Mouse (Mus musculus): Measurements from ENCODE around the gene St5. TPM values are rescaled to one million over a fixed set of nuclear protein-coding genes. Genes with fewer than 3 reads are reported as not detected.

The St5 gene
- polyA plus RNA-seq, 1 experiment, result 44.8 TPM

DNA sequence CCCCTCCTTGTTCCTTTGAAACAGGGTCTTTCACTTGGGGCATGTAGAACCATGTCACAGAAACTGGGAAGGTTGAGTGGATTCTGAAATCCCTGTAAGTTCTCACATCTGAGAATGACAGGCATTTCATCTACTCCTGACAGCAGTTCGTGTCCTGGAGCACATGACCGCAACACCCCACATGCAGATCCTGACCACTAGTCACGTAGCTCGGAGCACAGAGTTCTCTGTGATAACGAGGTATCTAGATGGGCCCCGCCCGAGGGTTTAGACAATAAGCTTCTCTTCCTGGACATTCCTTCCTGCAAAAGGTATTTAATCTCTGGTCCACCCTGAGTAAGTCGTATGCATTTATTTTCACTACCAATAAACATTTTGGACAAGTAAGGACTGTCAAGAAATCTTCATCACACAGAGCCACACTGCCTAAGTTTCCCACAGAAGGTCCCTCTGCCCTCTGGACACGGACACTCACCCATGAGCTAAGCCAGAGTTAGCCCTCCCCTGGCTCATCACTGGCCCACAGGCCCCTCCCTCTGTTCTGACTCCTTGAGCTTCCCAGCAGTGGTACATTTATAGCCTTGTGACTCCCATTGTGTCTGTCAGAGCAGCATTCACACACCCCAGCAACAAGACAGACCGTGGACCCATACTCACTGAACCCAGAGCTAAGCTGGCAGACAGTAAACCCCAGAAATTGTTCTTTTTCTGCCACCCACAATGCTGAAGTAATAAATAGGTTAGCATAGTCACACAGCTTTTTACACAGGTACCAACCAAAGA, 54.4 kb downstream of the St5 start:
- no peak for DNase-seq
- no peak overlapping the region for H3K4me3 ChIP-seq (replicated peaks; ENCODE audit: insufficient read depth, low read depth, low read length)
- TF ChIP-seq CTCF (IDR thresholded peaks at IDR 0.05; ENCODE audit: borderline replicate concordance, insufficient read depth, low read depth, low read length) (no peak), POLR2A (IDR thresholded peaks at IDR 0.05; ENCODE audit: borderline replicate concordance, insufficient read depth, low read length) (no peak)
- 79% methylated on average over 10 of the region's 10 CpGs for WGBS
- H3K27me3 ChIP-seq (ENCODE audit: control insufficient read depth, insufficient read depth, low read length), result no peaks in the 10 kb centered on the region
- no peak overlapping the region for H3K27ac ChIP-seq (ENCODE audit: insufficient read depth, low read length)
- no peaks in the 10 kb centered on the region for H3K4me1 ChIP-seq (ENCODE audit: control insufficient read depth, insufficient read depth, low read length)

DNA sequence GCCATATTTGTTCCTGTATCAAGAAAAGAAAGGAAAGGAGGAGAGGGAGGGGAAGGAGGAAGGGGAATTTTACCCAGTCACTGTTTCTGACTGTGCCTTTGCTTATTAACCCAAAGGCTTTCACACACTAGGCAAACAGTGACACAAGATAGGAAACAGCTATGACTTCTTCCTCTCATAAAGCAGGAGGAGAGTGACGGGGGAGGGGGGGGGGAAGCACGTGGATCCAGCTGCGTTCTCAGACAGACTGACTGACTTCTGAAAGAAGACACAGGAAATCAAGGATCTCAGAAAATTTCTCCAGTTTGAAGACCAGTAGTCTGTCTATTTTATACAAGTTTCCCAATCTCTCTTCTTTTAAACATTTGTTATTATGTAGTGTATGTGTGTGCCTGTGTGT, 56.8 kb downstream of the St5 start:
- no peak overlapping the region for H3K4me3 ChIP-seq (replicated peaks; ENCODE audit: insufficient read depth, low read depth, low read length)
- no peak overlapping the region for H3K27ac ChIP-seq (ENCODE audit: insufficient read depth, low read length)
- no peaks in the 10 kb centered on the region for H3K27me3 ChIP-seq (ENCODE audit: control insufficient read depth, insufficient read depth, low read length)
- 62% methylated on average over 3 of the region's 3 CpGs for WGBS
- no peak for TF ChIP-seq POLR2A (IDR thresholded peaks at IDR 0.05; ENCODE audit: borderline replicate concordance, insufficient read depth, low read length)
- DNase-seq, result no peak
- H3K4me1 ChIP-seq (ENCODE audit: control insufficient read depth, insufficient read depth, low read length), result peaks cover under 1% of the 10 kb centered on the region; the same call in 1 of the 2 replicates

DNA sequence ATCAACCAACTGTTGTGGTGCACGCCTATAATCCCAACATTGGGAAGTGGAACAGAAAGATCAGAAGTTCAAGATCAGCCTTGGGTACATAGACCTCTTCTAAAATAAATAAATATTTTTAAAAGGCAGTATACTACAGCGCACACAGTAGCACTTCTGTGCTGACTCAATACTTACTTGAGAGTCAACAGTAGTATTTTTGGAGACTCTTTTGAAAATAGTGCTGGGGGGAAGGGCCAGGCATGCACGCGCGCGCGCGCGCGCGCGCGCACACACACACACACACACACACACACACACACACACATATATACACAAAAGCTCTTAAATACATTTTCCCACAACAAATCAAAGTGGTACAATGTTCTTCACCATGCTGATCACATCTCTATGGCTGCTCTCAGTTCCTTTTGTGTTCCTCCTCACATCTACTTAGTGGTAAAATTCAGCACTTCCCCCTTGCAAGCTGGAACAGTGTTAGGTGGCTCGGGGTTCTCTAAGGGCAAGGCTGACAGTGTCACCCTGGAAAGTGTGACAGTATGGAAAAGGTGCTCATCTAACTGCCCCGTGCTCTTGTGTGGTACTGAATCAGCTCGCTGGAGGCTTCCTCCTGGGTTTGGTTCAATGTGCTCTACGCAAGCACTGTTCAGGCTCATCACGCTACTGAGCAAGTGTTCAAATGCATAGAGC, 60.0 kb downstream of the St5 start:
- TF ChIP-seq CTCF (IDR thresholded peaks at IDR 0.05; ENCODE audit: borderline replicate concordance, insufficient read depth, low read depth, low read length) (no peak), POLR2A (IDR thresholded peaks at IDR 0.05; ENCODE audit: borderline replicate concordance, insufficient read depth, low read length) (no peak)
- no peak overlapping the region for H3K27ac ChIP-seq (ENCODE audit: insufficient read depth, low read length)
- no peaks in the 10 kb centered on the region for H3K27me3 ChIP-seq (ENCODE audit: control insufficient read depth, insufficient read depth, low read length)
- no peak overlapping the region for H3K4me3 ChIP-seq (replicated peaks; ENCODE audit: insufficient read depth, low read depth, low read length)
- H3K4me1 ChIP-seq (ENCODE audit: control insufficient read depth, insufficient read depth, low read length), result peaks cover 3% of the 10 kb centered on the region; the same call in 1 of the 2 replicates
- DNase-seq, result no peak
- 96% methylated on average over 18 of the region's 18 CpGs for WGBS

DNA sequence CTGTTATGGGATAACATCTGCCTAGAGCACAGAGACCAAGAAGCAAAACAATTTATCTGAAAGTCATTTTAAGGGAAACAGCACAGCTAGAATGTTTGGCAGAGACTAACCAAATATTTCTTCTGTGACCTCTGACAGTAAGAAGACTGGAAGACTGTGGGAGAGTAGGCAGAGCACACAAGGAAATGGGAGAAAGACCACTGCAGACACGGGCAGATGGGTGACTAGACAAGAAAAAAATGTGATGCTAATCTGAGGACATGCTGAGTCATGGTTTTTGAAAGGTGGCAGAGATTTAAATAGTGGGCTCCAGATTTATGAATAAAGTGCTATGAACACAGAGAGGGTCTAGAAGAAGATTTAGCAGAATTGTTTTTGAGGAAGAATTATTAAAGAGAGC, 61.4 kb downstream of the St5 start:
- Histone ChIP-seq H3K4me1 (ENCODE audit: control insufficient read depth, insufficient read depth, low read length) (peaks cover 3% of the 10 kb centered on the region; the same call in 1 of the 2 replicates), H3K4me3 (replicated peaks; ENCODE audit: insufficient read depth, low read depth, low read length) (no peak overlapping the region), H3K27me3 (ENCODE audit: control insufficient read depth, insufficient read depth, low read length) (no peaks in the 10 kb centered on the region), H3K27ac (ENCODE audit: insufficient read depth, low read length) (no peak overlapping the region)
- TF ChIP-seq CTCF (IDR thresholded peaks at IDR 0.05; ENCODE audit: borderline replicate concordance, insufficient read depth, low read depth, low read length) (no peak), POLR2A (IDR thresholded peaks at IDR 0.05; ENCODE audit: borderline replicate concordance, insufficient read depth, low read length) (no peak)
- DNase-seq, result no peak
- WGBS, result 48% methylated on average over 1 of the region's 1 CpGs

DNA sequence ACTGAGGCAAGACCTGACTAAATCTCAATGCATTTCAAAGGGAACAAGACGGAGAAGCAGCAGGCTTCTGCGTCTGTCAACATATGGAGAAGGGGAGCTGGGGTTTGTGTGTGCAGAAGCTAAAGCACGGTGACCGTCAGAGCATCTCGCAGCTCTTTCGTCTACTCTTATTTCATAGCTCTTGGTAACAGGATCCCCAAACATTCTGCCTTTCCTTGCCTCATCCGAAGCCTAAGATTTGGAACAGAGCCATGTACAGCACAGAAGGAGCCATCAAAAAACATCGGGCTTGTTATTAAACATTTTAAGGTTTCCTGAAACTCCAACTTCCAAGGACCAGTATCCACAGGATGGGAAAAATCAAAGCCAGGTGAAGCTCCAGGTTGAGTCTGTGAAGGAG, 62.3 kb downstream of the St5 start:
- H3K4me3 ChIP-seq (replicated peaks; ENCODE audit: insufficient read depth, low read depth, low read length), result no peak overlapping the region
- 70% methylated on average over 8 of the region's 8 CpGs for WGBS
- no peak for DNase-seq

DNA sequence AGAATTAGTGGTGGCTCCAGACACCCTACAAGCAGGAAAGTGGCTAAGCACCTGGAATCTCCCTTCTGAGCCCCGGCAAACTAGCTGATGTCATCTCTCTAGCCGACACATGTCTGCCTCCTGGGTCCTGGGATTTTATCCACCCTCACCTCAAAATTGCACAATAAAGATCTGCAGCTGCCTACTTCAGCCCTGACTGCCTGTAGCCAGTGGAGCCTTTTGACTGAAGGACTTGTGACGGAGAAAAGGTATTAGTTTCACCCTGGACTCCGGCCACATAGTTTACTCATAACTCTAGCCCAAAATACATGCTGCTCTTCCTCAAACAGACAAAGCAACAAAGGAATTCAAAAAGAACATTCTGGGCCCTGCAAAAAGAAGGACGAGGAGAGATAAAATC, 66.0 kb downstream of the St5 start:
- Histone ChIP-seq H3K4me3 (replicated peaks; ENCODE audit: insufficient read depth, low read depth, low read length) (no peak overlapping the region), H3K27me3 (ENCODE audit: control insufficient read depth, insufficient read depth, low read length) (no peaks in the 10 kb centered on the region), H3K4me1 (ENCODE audit: control insufficient read depth, insufficient read depth, low read length) (peaks cover 3% of the 10 kb centered on the region; the same call in 1 of the 2 replicates), H3K27ac (ENCODE audit: insufficient read depth, low read length) (no peak overlapping the region; the same call in 1 of the 2 replicates)
- TF ChIP-seq CTCF (IDR thresholded peaks at IDR 0.05; ENCODE audit: borderline replicate concordance, insufficient read depth, low read depth, low read length) (no peak), POLR2A (IDR thresholded peaks at IDR 0.05; ENCODE audit: borderline replicate concordance, insufficient read depth, low read length) (no peak)
- WGBS, result 82% methylated on average over 5 of the region's 5 CpGs
- DNase-seq, result no peak

More for the DNA sequence above, 62.3 kb downstream of the St5 start:
- Histone ChIP-seq H3K27ac (ENCODE audit: insufficient read depth, low read length) (no peak overlapping the region), H3K27me3 (ENCODE audit: control insufficient read depth, insufficient read depth, low read length) (no peaks in the 10 kb centered on the region), H3K4me1 (ENCODE audit: control insufficient read depth, insufficient read depth, low read length) (peaks cover 3% of the 10 kb centered on the region; the same call in 1 of the 2 replicates)
- no peak for TF ChIP-seq CTCF (IDR thresholded peaks at IDR 0.05; ENCODE audit: borderline replicate concordance, insufficient read depth, low read depth, low read length)
- no peak for TF ChIP-seq POLR2A (IDR thresholded peaks at IDR 0.05; ENCODE audit: borderline replicate concordance, insufficient read depth, low read length)

DNA sequence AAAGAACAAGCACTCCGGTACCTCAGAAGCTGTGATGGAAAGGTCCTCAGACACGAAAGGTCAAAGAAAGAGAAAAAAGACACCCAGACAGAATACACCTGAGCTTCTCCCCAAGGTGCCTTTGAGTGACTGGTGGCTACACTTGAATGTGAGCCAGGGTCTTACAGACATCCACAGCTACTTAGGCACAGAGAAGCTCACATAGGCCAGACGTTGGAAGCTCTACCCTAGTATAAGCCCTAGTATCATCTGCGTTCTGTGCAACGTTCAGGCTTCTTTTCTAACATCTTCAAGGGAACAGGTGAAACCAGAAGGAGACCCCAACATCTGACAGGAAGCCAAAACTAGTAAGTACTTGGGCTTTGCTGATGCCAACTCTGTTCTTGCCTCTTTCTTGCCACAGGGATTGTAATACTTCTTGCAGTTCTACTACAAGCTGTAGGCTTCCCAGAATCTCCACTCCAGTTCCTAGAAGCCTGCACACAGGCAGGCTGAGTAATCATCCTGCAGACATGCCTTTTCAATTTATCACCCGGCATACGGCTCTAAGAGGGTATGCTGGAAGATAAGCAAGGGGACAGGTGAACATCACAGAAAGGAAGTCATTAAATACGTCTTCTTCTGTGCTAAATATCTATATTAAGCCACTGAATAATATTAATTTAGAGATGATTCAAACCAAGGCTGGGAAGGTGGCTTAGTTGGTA, 67.2 kb downstream of the St5 start:
- Histone ChIP-seq H3K27me3 (ENCODE audit: control insufficient read depth, insufficient read depth, low read length) (no peaks in the 10 kb centered on the region), H3K27ac (ENCODE audit: insufficient read depth, low read length) (no peak overlapping the region), H3K4me1 (ENCODE audit: control insufficient read depth, insufficient read depth, low read length) (no peaks in the 10 kb centered on the region; the same call in 1 of the 2 replicates), H3K4me3 (replicated peaks; ENCODE audit: insufficient read depth, low read depth, low read length) (no peak overlapping the region)
- TF ChIP-seq POLR2A (IDR thresholded peaks at IDR 0.05; ENCODE audit: borderline replicate concordance, insufficient read depth, low read length) (no peak), CTCF (IDR thresholded peaks at IDR 0.05; ENCODE audit: borderline replicate concordance, insufficient read depth, low read depth, low read length) (no peak)
- WGBS, result 86% methylated on average over 8 of the region's 8 CpGs
- no peak for DNase-seq

Data from cerebellum, adult 2 months (tissue).